Mouse (Mus musculus) cerebellum, adult 2 months (tissue): ENCODE measurements around the gene Gsta2.

ENCODE experiments used
- CTCF ChIP-seq: fragments of 200-500 bp; IDR thresholded peaks from 2 replicates; pipeline ENCODE4 v1.5.1; 2011; ENCODE audit warnings: low read depth, mild to moderate bottlenecking, control low read depth, low read length, moderate library complexity, borderline replicate concordance; ENCODE audit not compliant: insufficient read depth
- POLR2A ChIP-seq: fragments of 200-500 bp; IDR thresholded peaks from 2 replicates; pipeline ENCODE4 v1.6.1; 2011; ENCODE audit warnings: low read length, control low read depth, borderline replicate concordance; ENCODE audit not compliant: insufficient read depth

DNA sequence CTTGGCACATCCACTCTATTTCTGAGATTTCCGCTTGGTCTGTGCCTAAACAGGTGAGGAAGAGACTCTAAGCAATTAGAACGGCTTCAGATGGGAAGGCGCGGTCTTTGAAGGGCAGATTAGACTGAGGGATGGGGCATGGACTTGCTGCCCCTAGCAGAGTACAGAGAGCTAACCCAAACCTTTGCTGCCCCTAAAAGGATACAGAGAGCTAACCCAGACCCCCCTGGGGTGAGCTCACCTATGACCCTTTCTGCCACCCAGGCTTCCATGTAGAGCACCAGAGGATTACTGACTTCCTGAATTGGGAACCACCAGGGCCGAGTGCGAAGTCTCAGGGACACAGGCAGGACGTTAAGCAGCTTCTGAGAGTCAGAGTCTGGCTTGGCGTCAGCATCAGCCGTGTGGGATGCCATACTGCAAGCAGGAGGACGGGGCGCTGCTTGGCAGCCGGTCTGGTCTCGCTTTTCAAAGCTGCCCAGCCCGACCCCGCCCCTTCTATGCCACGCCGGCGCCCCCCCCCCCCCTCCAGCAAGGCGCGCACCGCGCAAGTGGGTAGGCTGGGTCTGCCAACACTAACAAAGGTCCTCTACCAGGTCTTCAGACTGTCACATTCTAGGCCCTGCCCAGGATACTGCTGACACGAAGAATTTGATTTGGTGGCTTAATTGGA, 22.7 kb upstream of the Gsta2 start, which contains the start of gene Ooep:
- no peak for TF ChIP-seq CTCF
- no peak for TF ChIP-seq POLR2A
